Mouse (Mus musculus): ENCODE measurements around the gene Gmeb1. TPM values are rescaled to one million over a fixed set of nuclear protein-coding genes. Genes with fewer than 3 reads are reported as not detected.
A peak's percentile ranks its signal among the peaks of the same experiment; 100 is the strongest.

Gene Gmeb1
- total RNA-seq, 2 experiments from 2014 or later = 22.1 to 22.8 TPM

DNA sequence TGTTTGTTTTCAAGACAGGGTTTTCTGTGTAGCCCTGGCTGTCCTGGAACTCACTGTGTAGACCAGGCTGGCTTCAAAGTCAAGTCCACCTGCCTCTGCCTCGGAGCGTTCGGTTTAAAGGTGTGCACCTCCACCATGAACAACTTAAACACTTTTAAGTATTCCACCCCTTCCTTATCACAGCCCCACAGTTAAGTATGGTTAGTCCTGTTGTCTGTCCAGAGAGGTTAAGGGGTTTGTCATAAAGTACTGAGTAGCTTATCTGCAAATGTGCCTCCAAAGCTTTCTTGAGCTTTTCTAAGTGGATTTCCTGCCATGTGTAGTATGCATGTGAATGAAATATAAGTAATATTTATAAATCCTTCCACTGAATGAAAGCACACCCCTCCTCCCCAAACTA lies 14.5 kb upstream of the Gmeb1 start:
- no peak for DNase-seq (ENCODE audit: low spot score in 2 of 2)

DNA sequence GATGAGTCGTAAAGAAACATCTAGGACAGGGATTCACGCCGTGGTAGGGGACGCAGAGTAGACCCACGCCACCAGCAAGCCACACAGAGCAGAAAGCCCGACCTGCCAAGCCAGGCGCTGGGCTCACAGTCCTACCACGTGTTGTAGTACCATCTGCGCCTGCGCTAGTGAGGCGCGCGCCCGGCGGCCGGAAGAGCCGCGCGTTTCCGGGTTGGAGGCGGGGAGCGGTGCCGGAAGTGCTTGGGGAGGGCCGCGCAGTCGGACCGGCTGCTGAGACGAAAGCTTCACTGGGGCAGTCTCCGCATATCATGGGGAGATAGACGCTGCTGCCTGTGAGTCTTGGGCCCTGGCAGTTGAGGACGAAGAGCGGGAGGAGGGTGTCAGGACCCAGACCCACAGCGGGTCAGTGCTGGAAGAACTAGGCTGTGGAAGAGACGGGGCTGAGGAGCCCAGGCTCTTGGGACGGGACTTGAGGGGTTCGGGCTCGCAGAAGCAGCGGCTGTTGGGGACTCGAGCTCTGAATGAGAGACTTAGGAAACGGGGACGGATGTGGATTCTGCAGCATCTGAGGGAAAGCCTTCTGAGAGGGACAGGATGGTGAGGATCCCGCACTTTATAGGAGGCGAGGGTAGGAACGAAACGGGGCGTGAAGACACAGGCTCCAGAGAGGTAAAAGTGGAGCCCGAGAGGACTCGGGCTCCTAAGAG lies 12.9 kb upstream of the Gmeb1 start, which contains the start of gene Taf12:
Taf12 (plus strand) TSS at position 220 of the 707 bp plus-strand sequence.
- DNase-seq (ENCODE audit: low spot score in 2 of 2) = peak; percentile 88 to 93

DNA sequence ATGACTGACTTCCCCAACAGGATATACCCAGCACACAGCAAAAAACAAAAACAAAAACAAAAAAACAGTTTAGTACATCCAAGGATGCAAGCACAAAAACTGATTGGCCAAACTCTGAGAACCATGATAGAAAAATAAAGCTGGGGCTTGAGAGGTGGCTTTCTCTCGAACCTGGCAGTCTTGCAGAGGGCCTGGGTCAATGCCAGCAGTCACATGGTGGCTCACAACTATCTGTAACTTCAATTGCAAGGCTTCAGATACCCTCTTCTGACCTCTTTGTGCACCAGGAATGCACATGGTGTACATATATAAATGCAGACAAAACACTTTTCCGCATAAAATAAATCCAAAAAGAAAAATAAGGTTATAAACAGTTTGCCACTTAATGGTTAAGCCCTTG lies 11.8 kb upstream of the Gmeb1 start:
- no peak for DNase-seq (ENCODE audit: low spot score in 2 of 2)

DNA sequence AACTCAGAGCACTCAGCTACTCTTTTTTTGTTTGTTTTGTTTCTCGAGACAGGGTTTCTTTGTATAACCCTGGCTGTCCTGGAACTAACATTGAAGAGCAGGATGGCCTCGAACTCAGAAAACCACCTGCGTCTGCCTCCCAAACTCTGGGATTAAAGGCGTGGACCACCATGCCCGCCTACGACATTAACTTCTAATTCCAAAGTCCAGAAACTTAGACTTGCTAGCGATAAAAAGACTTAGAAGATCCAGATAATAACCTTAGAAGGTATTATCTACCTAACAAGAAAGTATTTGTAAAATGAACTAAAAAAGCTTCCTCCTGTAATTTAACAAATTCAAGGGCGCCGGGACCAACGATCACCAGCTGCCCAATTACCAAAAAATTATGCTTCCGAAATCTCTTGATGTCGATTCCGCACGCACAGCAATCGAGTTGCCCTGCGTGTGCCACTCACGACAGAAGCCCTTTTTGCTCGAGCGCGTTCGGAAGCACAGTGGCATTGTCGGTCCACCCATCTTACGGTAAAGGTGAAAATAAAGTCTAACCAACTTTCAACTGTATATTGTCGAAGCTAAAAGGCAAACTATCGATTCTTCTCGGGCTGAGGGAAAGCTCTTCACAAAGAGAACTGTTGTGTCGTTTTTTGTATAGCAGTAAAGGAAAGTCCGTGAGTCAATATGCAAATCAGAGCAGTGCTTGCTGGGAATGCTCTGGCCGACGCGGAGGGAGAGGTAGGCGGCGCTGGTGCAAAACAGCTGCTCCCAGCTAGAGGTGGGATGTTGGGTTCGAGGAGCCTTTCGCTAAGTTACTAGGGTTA lies 8.5 kb upstream of the Gmeb1 start:
- DNase-seq (ENCODE audit: low spot score in 2 of 2) = peak; percentile 79 to 86

DNA sequence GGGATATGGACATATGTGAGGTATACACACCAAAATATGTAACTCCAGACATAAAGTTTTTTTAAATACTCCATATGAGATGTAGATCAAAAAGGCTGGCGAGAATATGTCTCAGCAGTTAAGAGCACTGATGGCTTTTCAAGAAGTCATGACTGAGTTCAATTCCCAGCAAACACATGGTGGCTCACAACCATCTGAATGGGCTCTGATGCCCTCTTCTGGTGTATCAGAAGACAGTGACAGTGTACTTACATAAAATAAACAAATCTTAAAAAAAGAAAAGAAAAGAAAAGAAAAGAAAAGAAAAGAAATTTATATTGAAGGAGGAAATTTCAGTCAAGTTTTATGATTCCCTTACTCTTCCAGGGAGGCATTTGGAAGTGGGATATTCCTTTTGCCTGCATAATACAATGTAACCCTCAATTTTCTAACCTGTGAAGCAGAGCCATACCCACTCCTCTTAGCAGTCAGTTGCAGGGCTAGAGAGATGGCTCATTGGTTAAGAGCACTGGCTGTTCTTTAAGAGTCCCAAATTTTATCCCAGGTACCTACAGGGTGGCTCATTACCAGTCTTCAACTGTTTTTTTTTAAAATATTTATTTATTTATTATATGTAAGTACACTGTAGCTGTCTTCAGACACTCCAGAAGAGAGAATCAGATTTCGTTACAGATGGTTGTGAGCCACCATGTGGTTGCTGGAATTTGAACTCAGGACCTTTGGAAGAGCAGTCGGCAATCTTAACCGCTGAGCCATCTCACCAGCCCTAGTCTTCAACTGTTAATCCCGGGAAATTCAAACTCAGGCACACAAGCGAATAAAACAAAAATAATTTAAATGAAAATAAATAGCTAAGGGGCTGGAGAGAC lies 7.7 kb upstream of the Gmeb1 start:
- DNase-seq (ENCODE audit: low spot score in 2 of 2) = no peak

DNA sequence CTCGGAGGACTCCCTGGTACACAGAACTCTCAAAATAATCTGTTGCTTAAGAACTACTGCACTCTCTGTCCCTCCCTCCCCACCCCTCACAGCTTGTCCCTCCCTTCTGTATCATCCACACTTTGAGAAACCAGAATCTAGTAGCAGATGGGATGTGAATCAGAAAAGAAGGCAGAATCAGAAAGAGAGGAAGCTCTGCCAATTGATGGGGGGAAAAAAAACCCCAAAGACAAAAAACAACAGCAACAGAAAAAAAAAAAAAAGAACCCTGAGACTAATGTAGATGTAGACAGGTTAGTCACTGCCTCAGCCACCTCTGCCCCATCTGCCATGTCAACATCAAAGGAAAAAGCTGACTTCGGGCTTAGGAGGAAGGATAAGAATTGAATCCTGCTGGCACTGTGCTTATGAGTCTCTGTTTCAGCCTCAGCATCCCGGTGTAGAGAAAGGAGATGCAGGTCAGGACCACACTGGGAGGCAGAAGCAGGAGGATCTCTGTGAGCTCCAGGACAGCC lies 5.5 kb upstream of the Gmeb1 start:
- DNase-seq (ENCODE audit: low spot score in 2 of 2) = peak in 1 of 2 experiments; percentile 15

DNA sequence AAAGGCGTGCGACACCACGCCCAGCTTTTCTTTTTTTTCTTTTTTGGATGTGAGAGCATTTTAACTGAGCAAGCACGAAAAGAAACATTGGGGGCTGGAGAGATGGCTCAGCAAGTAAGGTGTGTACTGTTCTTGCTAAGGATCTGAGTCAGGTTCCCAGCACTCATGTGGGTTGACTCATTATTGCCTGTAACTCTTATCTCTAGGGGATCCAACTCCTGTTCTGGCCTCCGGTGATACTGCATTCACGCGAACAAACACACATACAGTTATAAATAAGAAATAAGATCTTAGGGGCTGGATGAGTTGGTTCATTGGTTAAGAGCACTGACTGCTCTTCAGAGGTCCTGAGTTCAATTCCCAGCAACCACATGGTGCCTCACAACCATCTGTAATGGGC lies 1.9 kb upstream of the Gmeb1 start:
- no peak for DNase-seq (ENCODE audit: low spot score in 2 of 2)

DNA sequence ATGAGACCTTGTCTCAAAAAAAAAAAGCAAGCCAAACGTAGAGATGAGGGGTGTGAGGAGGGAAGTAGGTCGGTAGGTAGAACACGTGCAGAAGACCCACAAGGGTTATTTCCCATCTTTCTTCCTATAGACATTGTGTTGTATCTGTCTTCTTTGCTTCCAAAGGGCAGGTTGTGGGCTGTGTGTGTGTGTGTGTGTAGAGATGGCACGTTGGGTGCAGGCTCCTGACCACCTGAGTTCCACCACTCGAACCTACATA lies 885 bp upstream of the Gmeb1 start:
- no peak for DNase-seq (ENCODE audit: low spot score in 2 of 2)

DNA sequence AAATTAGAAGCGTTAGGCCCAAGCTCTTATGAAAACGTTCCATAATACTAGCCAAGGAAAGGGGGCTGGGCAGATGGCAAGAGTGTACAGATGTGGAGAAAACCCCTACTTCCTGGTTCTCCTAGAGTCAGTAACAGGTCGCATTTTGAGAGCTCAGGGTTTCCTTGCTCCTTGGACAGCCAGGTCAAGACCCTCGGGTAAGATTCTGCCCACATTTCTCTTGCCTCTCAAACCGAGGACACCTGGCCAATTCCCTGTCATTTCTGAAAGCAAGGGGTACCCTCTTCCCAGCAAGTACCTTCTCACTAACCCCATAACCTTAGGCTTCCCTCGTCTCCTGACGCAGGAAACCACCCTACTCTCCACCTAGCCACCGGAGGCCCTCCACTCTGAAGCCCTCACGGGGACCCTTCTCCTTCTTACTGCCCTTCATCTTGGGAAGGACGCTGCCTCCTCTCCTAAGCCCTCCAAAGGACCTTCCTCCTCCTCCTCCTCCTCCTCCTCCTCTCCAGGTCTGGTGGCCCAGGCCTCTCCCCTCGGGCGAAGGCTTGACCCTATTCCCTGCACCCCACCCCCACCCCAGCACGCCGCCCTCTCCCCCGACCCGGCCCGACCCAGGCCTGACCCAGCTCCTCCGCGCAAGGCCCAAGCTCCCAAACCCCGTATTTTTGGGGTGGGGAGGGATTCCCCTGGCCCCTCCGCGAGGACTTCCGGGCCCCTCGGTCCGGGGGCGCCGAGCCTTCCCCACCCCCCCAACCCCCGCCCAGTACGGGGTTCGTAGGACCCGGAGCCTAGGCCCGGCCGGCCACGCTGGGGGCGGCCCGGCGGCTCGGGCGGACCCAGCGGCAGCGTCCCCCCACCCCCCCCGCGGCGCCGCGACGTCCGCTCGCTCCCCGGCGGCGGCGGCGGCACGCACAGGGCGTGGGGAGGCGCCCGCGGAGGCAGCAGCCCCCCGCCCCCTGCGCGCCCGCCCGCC lies 710 bp downstream of the Gmeb1 start:
- DNase-seq (ENCODE audit: low spot score in 2 of 2) = peak; percentile 14 to 38

DNA sequence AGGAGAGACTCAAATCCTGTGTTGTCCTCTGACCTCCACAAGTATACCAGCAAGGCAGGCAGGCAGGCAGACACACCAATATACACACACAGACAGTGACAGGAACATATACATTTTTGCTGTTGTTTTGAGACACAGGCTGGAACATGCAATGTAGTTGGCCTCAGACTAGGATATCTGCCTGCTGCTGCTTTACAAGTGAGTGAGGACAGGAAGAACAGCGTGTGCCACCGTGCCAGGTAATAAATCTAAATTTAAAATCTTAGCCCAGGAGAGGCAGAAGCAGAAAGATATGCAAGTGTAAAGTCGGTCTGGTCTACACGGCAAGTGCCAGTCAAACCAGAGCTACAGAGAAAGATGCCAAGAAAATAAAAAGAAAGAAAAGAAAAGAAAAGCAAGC lies 2.2 kb downstream of the Gmeb1 start:
- no peak for DNase-seq (ENCODE audit: low spot score in 2 of 2)

DNA sequence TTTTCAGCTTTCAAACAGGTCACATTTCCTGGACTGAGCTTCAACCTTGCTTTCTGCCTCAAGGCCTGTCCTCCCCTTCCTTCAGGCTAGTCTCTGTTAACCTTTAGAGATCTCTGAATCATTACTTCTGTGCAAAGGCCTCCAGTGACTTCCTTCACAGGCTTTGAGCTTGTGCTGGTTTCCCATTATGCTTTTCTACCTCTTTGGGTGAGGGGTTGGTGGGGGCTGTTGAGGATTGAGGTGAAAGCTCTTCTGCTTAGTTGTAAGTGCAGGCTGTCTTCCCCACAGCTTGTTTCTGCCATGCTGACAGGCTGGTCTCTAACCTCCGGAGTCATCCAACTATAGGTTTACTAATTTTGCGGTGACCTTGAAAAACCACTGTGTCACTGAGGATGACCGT lies 5.0 kb downstream of the Gmeb1 start:
- no peak for DNase-seq (ENCODE audit: low spot score in 2 of 2)

DNA sequence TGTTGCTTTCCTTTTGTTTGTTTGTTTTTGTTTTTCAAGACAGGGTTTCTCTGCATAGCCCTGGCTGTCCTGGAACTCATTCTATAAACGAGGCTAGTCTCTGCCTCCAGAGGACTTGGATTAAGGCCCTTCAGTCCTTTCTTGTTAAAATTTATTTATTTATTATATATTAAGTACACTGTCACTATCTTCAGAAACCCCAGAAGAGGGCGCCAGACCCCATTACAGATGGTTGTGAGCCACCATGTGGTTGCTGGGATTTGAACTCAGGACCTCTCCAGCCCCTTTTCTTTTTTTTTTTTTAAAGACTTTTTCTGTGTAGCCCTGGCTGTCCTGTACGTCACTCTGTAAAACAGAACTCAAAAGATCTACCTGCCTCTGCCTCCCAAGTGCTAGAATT lies 6.4 kb downstream of the Gmeb1 start:
- DNase-seq (ENCODE audit: low spot score in 2 of 2) = no peak

DNA sequence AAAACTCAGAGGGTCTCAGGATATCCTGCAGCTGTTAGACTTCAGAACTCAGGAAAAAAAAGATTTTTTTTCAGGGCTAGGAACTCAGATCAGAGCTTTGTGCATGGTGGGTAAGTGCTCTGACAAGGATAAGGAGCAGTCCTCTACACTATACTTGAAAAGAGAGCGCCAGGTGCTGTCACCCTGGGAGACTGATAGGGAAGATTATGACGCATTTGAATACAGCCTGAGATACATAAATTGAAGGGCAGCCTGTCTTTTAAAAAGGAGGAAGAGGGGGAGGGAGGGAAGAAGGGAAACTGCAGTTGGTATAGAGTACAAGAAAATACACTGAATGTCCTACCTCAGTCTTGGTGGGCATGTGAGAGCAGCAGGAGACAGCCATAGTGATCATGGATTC lies 7.8 kb downstream of the Gmeb1 start:
- DNase-seq (ENCODE audit: low spot score in 2 of 2) = no peak

DNA sequence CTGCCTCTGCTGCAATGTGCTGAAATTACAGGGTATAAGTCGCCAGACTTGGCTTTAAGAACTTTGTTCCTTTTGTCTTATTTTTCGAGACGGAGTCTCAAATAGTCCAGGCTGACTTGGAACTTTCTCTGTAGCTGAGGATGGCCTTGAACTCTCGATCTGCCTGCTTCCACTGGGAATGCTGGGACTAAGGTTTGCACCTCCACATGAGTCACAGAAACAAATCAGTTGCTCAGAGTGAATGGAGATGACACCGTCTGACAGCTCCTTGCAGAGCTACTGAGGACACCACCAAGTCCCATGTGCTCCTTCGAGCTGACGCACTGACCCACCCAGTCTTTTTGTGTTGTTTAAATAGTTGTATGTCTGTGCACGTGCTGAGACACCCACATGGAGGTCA lies 8.3 kb downstream of the Gmeb1 start:
- DNase-seq (ENCODE audit: low spot score in 2 of 2) = no peak

DNA sequence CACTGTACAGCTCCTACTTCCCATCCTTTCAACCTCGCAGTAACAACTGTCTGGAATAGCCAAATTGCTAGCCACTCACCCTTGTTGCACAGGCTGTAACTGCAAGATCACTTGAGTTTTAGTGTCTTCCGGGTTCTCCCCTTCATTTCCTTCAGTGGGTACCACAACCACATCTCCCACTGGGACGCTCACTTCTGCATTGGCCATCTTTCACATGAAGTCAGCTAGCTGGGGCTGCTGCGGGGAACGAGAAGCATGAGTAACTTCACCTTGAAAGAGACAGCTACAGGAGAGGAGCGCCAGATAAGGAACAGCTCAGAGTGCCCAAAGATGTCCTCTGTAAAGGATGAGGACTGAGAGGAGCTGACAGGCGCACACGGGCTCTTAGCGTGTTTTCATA lies 9.8 kb downstream of the Gmeb1 start:
- DNase-seq (ENCODE audit: low spot score in 2 of 2) = no peak

DNA sequence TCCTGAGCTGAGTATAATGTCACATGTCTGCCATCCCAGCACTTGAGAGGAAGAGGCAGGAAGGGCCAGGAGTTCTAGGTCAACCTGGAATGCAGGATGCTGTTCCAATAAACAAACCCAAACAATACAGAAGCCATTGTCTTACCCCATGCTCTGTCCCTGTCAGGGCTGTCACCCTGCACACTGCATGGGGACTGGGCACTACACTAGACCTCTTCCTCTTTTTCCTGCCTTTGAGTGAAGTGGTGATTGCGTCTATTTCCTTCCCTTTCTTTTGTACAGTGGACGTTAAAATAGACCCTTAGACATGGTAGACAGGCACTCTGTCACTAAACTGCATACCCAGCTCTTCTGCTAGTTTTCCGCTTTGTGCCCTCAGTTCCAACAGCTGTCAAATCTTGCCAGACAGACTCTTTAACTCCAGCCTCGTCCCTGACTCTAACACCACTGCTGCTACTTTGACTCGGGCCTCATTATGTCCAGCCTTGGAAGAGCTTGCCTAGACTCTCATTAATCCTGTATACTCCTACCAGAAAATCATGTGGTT lies 13.9 kb downstream of the Gmeb1 start:
- DNase-seq (ENCODE audit: low spot score in 2 of 2) = no peak

DNA sequence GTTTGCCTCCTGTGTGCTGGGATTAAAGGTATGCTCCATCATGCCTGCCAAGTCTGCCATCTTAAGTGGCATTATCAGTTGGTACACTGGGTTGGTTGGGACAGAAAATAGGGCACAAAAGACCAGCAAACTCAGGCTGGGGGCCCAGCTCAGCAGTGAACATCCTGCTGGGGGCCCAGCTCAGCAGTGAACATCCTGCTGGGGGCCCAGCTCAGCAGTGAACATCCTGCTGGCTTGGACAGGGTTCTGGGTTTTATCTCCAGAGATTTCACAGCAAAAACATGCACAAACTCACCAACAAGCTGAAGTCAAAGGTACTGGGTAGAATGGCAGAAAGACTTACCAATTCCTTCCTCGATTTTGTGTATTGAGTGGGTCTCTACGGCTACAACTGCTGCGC lies 15.8 kb downstream of the Gmeb1 start:
- no peak for DNase-seq (ENCODE audit: low spot score in 2 of 2)

DNA sequence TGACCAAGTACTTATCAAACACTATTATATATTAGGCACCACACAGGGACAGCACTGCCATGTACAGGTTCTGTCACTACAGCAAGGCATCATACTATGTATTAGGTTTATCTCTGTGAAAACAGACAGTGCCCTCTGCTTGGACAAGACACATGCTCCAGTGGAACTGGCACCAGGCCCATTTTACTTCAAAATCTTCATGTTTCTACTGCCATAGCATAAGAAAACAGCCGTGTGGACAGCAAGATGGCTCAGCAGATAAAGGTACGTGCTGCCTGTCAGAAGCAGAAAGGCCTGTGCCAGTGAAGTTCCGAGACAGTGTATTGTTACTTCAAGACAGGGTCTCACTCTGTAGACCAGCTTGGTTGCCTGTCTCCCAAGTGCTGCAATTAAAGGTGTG lies 20.2 kb downstream of the Gmeb1 start:
- DNase-seq (ENCODE audit: low spot score in 2 of 2) = no peak

DNA sequence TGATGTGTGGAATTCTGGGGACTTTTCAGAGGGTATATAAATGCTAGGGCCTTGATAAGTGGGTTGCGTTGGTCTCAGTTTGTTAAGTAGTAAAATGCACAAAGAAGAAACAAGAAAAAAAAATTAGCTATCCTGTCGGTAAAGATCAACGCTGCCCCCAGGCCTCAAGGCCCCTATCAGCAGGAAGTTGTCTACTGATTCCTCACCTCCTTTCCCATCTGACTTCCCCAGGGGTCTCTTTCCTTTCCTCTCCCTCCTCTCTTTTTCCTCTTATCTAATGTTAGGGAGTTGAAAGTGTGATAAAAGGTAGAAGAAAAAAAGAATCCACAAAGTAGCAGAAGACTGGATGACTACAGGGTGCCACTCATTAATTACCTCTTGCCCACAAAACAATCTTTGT lies 21.0 kb downstream of the Gmeb1 start:
- DNase-seq (ENCODE audit: low spot score in 2 of 2) = no peak

DNA sequence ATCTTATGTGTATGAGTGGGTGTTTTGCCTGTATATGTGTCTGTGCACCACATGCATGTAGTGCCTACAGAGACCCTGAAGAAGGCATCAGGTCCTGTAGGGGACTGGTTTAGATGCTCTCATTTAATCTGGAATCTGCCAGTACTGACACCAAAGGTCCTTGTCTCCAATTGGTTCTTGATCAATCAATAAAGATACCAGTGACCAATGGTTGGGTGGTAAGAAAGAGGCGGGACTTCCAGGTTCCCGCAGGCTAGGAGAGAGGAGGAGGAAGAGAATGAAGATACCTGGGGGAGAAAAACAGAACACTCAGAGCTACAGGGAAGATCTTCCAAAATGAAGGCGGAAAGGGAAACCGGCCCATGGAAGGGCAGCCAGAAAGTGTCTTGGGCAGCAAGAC lies 23.0 kb downstream of the Gmeb1 start:
- DNase-seq (ENCODE audit: low spot score in 2 of 2) = no peak
